Mouse (Mus musculus) E14TG2a.4 (cell line): ENCODE measurements around the gene Rab4b.

ENCODE experiments used
- H3K27me3 ChIP-seq: 2 replicates; pipeline ENCODE4 v1.6.1; 2014; ENCODE audit warnings: low read length, control low read depth; ENCODE audit not compliant: insufficient read depth
- H3K36me3 ChIP-seq: 2 replicates; pipeline ENCODE4 v1.6.1; 2014; ENCODE audit warnings: low read length, control low read depth; ENCODE audit not compliant: insufficient read depth
- H3K4me1 ChIP-seq: replicated peaks from 2 replicates; pipeline ENCODE4 v1.6.1; 2014; ENCODE audit warnings: low read depth, low read length, control low read depth
- H3K4me3 ChIP-seq: replicated peaks from 2 replicates; pipeline ENCODE4 v1.5.1; 2014; ENCODE audit warnings: mild to moderate bottlenecking, low read length
- H3K9me3 ChIP-seq: 2 replicates; pipeline ENCODE4 v1.6.1; 2014; ENCODE audit warnings: low read length, control low read depth
- CTCF ChIP-seq: conservative IDR thresholded peaks from 2 replicates; pipeline ENCODE4 v1.5.1; 2014; ENCODE audit warnings: low read length
- NANOG ChIP-seq: IDR thresholded peaks from 2 replicates; pipeline ENCODE4 v1.6.1; 2014; ENCODE audit warnings: borderline replicate concordance, low read length, mixed read lengths
- POU5F1 ChIP-seq: IDR thresholded peaks from 2 replicates; pipeline ENCODE4 v1.6.1; 2014; ENCODE audit warnings: low read length, borderline replicate concordance

The Rab4b gene

GRCm38 (mm10) chr7:27193731-27194130 lies 15.0 kb upstream of the Rab4b start:
- H3K36me3 ChIP-seq = peaks cover 81% of the 10 kb centered on the region
- TF ChIP-seq NANOG (no peak), CTCF (no peak), POU5F1 (no peak)
- no peaks in the 10 kb centered on the region for H3K27me3 ChIP-seq
- H3K4me3 ChIP-seq = peak overlapping the region; percentile 94
- H3K9me3 ChIP-seq = no peaks in the 10 kb centered on the region
- H3K4me1 ChIP-seq = peaks cover 85% of the 10 kb centered on the region

GRCm38 (mm10) chr7:27192434-27192833 lies 13.7 kb upstream of the Rab4b start:
- no peak overlapping the region for H3K4me3 ChIP-seq
- H3K36me3 ChIP-seq = peaks cover 81% of the 10 kb centered on the region
- TF ChIP-seq NANOG (no peak), CTCF (no peak), POU5F1 (no peak)
- no peaks in the 10 kb centered on the region for H3K9me3 ChIP-seq
- H3K27me3 ChIP-seq = no peaks in the 10 kb centered on the region
- H3K4me1 ChIP-seq = peaks cover 85% of the 10 kb centered on the region

- H3K9me3 ChIP-seq = no peaks in the 10 kb centered on the region
- TF ChIP-seq NANOG = no peak
- peak; percentile 47 for TF ChIP-seq CTCF
- TF ChIP-seq POU5F1 = no peak
- H3K36me3 ChIP-seq = peaks cover 99% of the 10 kb centered on the region
- H3K4me1 ChIP-seq = peaks cover 96% of the 10 kb centered on the region
- H3K4me3 ChIP-seq = peak overlapping the region; percentile 51
- H3K27me3 ChIP-seq = no peaks in the 10 kb centered on the region
Observed at GRCm38 (mm10) chr7:27189271-27189931, 10.7 kb upstream of the Rab4b start.

- TF ChIP-seq NANOG = no peak
- no peak for TF ChIP-seq POU5F1
- TF ChIP-seq CTCF = no peak
- Histone ChIP-seq H3K4me1 (peaks cover 94% of the 10 kb centered on the region), H3K4me3 (no peak overlapping the region), H3K27me3 (no peaks in the 10 kb centered on the region), H3K9me3 (no peaks in the 10 kb centered on the region), H3K36me3 (peaks cover 83% of the 10 kb centered on the region)
Observed at GRCm38 (mm10) chr7:27185986-27186385, 7.3 kb upstream of the Rab4b start.

- Histone ChIP-seq H3K36me3 (peaks cover 72% of the 10 kb centered on the region), H3K4me3 (no peak overlapping the region), H3K27me3 (no peaks in the 10 kb centered on the region), H3K4me1 (peaks cover 94% of the 10 kb centered on the region), H3K9me3 (no peaks in the 10 kb centered on the region)
- TF ChIP-seq POU5F1 = no peak
- TF ChIP-seq CTCF = peak; percentile 96
- TF ChIP-seq NANOG = no peak
Observed at GRCm38 (mm10) chr7:27184964-27185363, 6.3 kb upstream of the Rab4b start.

GRCm38 (mm10) chr7:27182498-27182897 lies 3.8 kb upstream of the Rab4b start:
- no peak for TF ChIP-seq POU5F1
- no peak for TF ChIP-seq CTCF
- TF ChIP-seq NANOG = no peak
- Histone ChIP-seq H3K36me3 (peaks cover 48% of the 10 kb centered on the region), H3K4me1 (peaks cover 88% of the 10 kb centered on the region), H3K27me3 (no peaks in the 10 kb centered on the region), H3K9me3 (no peaks in the 10 kb centered on the region), H3K4me3 (no peak overlapping the region)

- H3K9me3 ChIP-seq = no peaks in the 10 kb centered on the region
- H3K4me1 ChIP-seq = peaks cover 80% of the 10 kb centered on the region
- H3K27me3 ChIP-seq = no peaks in the 10 kb centered on the region
- H3K4me3 ChIP-seq = peak within 1 kb of the TSS; percentile 88
- TF ChIP-seq NANOG (no peak), POU5F1 (no peak), CTCF (no peak)
- peaks cover 34% of the 10 kb centered on the region for H3K36me3 ChIP-seq
Observed at GRCm38 (mm10) chr7:27180837-27181695, 2.4 kb upstream of the Rab4b start, which contains the start of the genes Gm21983 and Mia. Gene Gm21983, minus strand, starts transcription at chr7:27181086. Gene Mia, minus strand, starts transcription at chr7:27181157.

- Histone ChIP-seq H3K4me3 (peak overlapping the region; percentile 88), H3K27me3 (no peaks in the 10 kb centered on the region), H3K36me3 (peaks cover 27% of the 10 kb centered on the region), H3K9me3 (no peaks in the 10 kb centered on the region), H3K4me1 (peaks cover 79% of the 10 kb centered on the region)
- TF ChIP-seq CTCF (no peak), POU5F1 (no peak), NANOG (no peak)
Observed at GRCm38 (mm10) chr7:27180036-27180435, 1.3 kb upstream of the Rab4b start.
